Mouse (Mus musculus) midbrain, embryonic 14.5 days (tissue): ENCODE data around the gene Ccnq. TPM values are rescaled to one million over a fixed set of nuclear protein-coding genes. Genes with fewer than 3 reads are reported as not detected.
"Not testable (repeated sequence)": the region's sequence is repeated elsewhere in the genome, so short reads cannot be mapped to it uniquely, and the experiment has no call there.

ENCODE experiments used
- ATAC-seq: fragments of 200-750 bp; cut with Nextera tagmentation; 2 replicates; pipeline ENCODE4 v1.8.0; 2017; ENCODE audit warnings: moderate number of reproducible peaks, moderate library complexity; ENCODE audit not compliant: low FRiP score, low TSS enrichment
- DNase-seq: peaks from one replicate; pipeline ENCODE4 v3.0.0-alpha.2; 2015
- H3K27ac ChIP-seq: fragments of 300-500 bp; sonication (generic); replicated peaks from 2 replicates; pipeline ENCODE4 v1.5.1; 2014; ENCODE audit warnings: mild to moderate bottlenecking, low read depth, low read length, moderate library complexity
- H3K27me3 ChIP-seq: fragments of 300-500 bp; sonication (generic); 2 replicates; pipeline ENCODE4 v1.6.1; 2014; ENCODE audit warnings: low read length, control low read depth, mixed read lengths; ENCODE audit not compliant: control insufficient read depth, insufficient read depth
- H3K36me3 ChIP-seq: fragments of 300-500 bp; sonication (generic); 2 replicates; pipeline ENCODE4 v1.6.1; 2014; ENCODE audit warnings: low read length, control low read depth; ENCODE audit not compliant: control insufficient read depth, insufficient read depth
- H3K4me1 ChIP-seq: fragments of 300-500 bp; sonication (generic); 2 replicates; pipeline ENCODE4 v1.6.1; 2014; ENCODE audit warnings: mild to moderate bottlenecking, antibody characterized with exemption, low read length, control low read depth; ENCODE audit not compliant: control insufficient read depth, insufficient read depth
- H3K4me2 ChIP-seq: fragments of 300-500 bp; sonication (generic); 2 replicates; pipeline ENCODE4 v1.6.1; 2014; ENCODE audit warnings: mild to moderate bottlenecking, low read length, moderate library complexity
- H3K4me3 ChIP-seq: fragments of 300-500 bp; sonication (generic); replicated peaks from 2 replicates; pipeline ENCODE4 v1.5.1; 2014; ENCODE audit warnings: low read depth, low read length
- H3K9ac ChIP-seq: fragments of 300-500 bp; sonication (generic); replicated peaks from 2 replicates; pipeline ENCODE4 v1.6.1; 2014; ENCODE audit warnings: mild to moderate bottlenecking, low read length, moderate library complexity
- H3K9me3 ChIP-seq: fragments of 300-500 bp; sonication (generic); 2 replicates; pipeline ENCODE4 v1.6.1; 2016; ENCODE audit warnings: low read length, control low read depth, mixed read lengths; ENCODE audit not compliant: control insufficient read depth
- WGBS: fragments of 180-500 bp; shearing (Covaris S2); extraction: QIAGEN DNeasy Blood & Tissue Kit; methylation state at CpG from one replicate; pipeline ENCODE4 v1.1.7; 2014; 5-methylcytosine and 5-hydroxymethylcytosine counted together
- polyA plus RNA-seq: library from polyadenylated mRNA; unstranded; fragments of >200 nt; fragmentation: Nextera tagmentation; extraction: Ambion mirVana; gene quantifications from 2 replicates; pipeline ENCODE4 v1.2.1, GENCODE M21; 2014

Ccnq gene
- polyA plus RNA-seq, 1 experiment from 2014 or later, result 34.9 TPM

DNA sequence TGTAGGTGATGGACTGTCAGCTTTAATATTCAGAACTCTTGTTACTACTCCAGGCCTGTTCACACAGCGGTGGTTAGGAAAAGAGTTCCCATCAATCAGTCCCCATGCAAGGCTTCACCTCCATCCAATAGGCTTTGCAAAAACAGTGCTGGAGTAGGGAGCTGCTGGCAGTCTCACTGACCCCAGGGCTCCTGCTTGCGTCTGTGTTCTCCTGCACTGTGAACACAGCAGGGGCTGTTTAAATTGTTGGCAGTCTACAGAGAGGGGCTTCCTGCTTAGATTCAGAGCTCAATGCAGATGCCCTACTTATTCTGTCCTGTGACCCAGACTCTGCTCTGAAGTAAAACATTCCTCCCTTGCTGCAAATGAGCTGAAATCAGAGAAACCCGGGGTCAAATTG, 17.2 kb upstream of the Ccnq start:
- H3K4me3 ChIP-seq, result no peak overlapping the region
- H3K9ac ChIP-seq, result no peak overlapping the region
- DNase-seq (no peak), ATAC-seq (no peak)
- H3K4me1 ChIP-seq, result no peaks in the 10 kb centered on the region
- WGBS, result 35% methylated on average over 3 of the region's 3 CpGs
- no peak overlapping the region for H3K27ac ChIP-seq
- no peaks in the 10 kb centered on the region for H3K9me3 ChIP-seq
- no peaks in the 10 kb centered on the region for H3K36me3 ChIP-seq
- no peaks in the 10 kb centered on the region for H3K27me3 ChIP-seq
- no peak overlapping the region for H3K4me2 ChIP-seq

GRCm38 (mm10) chr11:78766069-78766830, 14.7 kb upstream of the Ccnq start:
- no peak overlapping the region for H3K27ac ChIP-seq
- DNase-seq, result no peak
- H3K9ac ChIP-seq, result no peak overlapping the region
- H3K36me3 ChIP-seq, result no peaks in the 10 kb centered on the region
- no peak overlapping the region for H3K4me2 ChIP-seq
- H3K4me1 ChIP-seq, result peaks cover 15% of the 10 kb centered on the region; the same call in 1 of the 2 replicates
- H3K4me3 ChIP-seq, result no peak overlapping the region
- 87% methylated on average over 6 of the region's 6 CpGs for WGBS
- no peak for ATAC-seq
- H3K27me3 ChIP-seq, result no peaks in the 10 kb centered on the region
- H3K9me3 ChIP-seq, result no peaks in the 10 kb centered on the region

- Histone ChIP-seq H3K27ac (no peak overlapping the region), H3K27me3 (no peaks in the 10 kb centered on the region), H3K4me3 (no peak overlapping the region), H3K9me3 (no peaks in the 10 kb centered on the region), H3K36me3 (no peaks in the 10 kb centered on the region), H3K4me2 (no peak overlapping the region), H3K4me1 (peaks cover 19% of the 10 kb centered on the region; the same call in 1 of the 2 replicates), H3K9ac (no peak overlapping the region)
- DNase-seq (no peak), ATAC-seq (no peak)
- WGBS, result 85% methylated on average over 6 of the region's 6 CpGs
Measured at GRCm38 (mm10) chr11:78764820-78765219, 13.3 kb upstream of the Ccnq start.

DNA sequence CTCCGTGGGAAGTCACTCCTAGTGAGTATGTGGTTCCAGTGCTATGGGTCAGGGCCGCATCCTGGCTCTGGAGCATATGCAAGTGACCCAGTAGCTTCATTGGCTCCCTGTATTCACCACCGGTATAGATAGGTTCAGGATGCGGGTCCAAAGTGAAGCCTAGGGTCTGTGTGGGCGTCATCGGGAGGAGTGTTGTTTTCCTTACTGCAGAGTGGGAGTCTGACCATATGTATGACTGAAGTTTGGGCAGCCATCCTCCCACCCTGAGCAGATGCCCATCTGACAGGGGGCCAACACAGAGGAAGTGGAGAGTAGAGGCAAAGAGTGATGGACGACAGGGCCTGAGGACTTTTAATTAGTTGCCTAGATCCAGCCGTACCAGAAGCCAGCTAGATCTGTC, 12.8 kb upstream of the Ccnq start:
- Histone ChIP-seq H3K36me3 (no peaks in the 10 kb centered on the region), H3K4me3 (no peak overlapping the region), H3K27ac (no peak overlapping the region), H3K4me2 (no peak overlapping the region), H3K27me3 (no peaks in the 10 kb centered on the region), H3K4me1 (peaks cover 19% of the 10 kb centered on the region; the same call in 1 of the 2 replicates), H3K9me3 (no peaks in the 10 kb centered on the region), H3K9ac (no peak overlapping the region)
- WGBS, result 79% methylated on average over 8 of the region's 8 CpGs
- ATAC-seq (no peak), DNase-seq (no peak)

- Histone ChIP-seq H3K9me3 (no peaks in the 10 kb centered on the region), H3K36me3 (no peaks in the 10 kb centered on the region), H3K27ac (peak overlapping the region; percentile 13; the same call in 1 of the 2 replicates), H3K4me1 (peaks cover 19% of the 10 kb centered on the region; the same call in 1 of the 2 replicates), H3K4me2 (no peak overlapping the region), H3K4me3 (no peak overlapping the region), H3K27me3 (no peaks in the 10 kb centered on the region), H3K9ac (no peak overlapping the region)
- WGBS, result 8% methylated on average over 5 of the region's 5 CpGs
- DNase-seq (peak; percentile 57), ATAC-seq (no peak)
Measured at GRCm38 (mm10) chr11:78762201-78762600, 10.7 kb upstream of the Ccnq start.

DNA sequence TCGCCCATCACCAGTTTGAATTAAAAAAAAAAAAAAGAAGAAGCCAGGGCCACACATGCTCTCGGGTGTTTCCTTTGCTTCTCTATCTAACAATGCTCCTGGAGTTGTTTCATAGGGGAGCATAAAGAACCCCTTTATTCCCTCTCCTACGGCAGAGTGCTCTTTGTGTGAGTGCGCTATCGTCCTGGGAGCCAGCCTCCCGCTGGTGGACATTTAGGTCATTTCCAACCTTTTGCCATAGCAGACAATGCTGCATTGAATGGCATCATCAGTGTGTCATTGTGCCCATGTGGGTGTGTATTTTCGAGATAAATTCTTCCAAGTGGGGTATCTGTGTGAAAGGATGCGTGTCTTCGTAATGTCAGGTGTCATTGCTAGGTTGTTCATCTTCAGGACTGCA, 9.6 kb upstream of the Ccnq start:
- Histone ChIP-seq H3K27ac (no peak overlapping the region), H3K4me2 (no peak overlapping the region), H3K27me3 (no peaks in the 10 kb centered on the region), H3K9ac (no peak overlapping the region), H3K36me3 (no peaks in the 10 kb centered on the region), H3K9me3 (no peaks in the 10 kb centered on the region), H3K4me3 (no peak overlapping the region), H3K4me1 (peaks cover 19% of the 10 kb centered on the region; the same call in 1 of the 2 replicates)
- 42% methylated on average over 9 of the region's 9 CpGs for WGBS
- no peak for DNase-seq
- ATAC-seq, result no peak

- Histone ChIP-seq H3K4me2 (no peak overlapping the region), H3K36me3 (no peaks in the 10 kb centered on the region), H3K4me3 (no peak overlapping the region), H3K27me3 (no peaks in the 10 kb centered on the region), H3K27ac (no peak overlapping the region), H3K9ac (no peak overlapping the region), H3K9me3 (no peaks in the 10 kb centered on the region), H3K4me1 (peaks cover 8% of the 10 kb centered on the region)
- DNase-seq, result no peak
- 64% methylated on average over 1 of the region's 1 CpGs for WGBS
- ATAC-seq, result no peak
Measured at GRCm38 (mm10) chr11:78755299-78755698, 3.8 kb upstream of the Ccnq start.

DNA sequence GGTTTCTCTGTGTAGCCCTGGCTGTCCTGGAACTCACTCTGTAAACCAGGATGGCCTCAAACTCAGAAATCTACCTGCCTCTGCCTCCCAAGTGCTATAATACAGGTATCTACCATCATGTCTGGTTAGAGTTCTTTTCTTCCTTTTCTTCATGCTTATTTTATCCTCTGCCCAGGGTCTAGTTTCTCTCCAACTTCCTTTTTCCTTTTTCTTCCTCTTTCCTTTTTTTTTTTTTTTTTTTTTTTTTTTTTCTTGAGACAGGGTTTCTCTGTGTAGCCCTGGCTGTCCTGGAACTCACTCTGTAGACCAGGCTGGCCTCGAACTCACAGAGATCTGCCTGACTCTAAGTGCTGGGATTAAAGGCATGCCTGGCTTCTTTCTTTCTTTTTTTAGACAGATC, 2.6 kb upstream of the Ccnq start:
- H3K27me3 ChIP-seq, H3K9ac ChIP-seq, H3K27ac ChIP-seq, H3K9me3 ChIP-seq, H3K4me3 ChIP-seq, H3K36me3 ChIP-seq, H3K4me1 ChIP-seq, DNase-seq, H3K4me2 ChIP-seq, ATAC-seq: not testable (repeated sequence)
- WGBS, result 87% methylated on average over 1 of the region's 1 CpGs

GRCm38 (mm10) chr11:78753183-78753582, 1.7 kb upstream of the Ccnq start:
- no peak for DNase-seq
- H3K9me3 ChIP-seq, result no peaks in the 10 kb centered on the region
- no peak overlapping the region for H3K27ac ChIP-seq
- WGBS, result 90% methylated on average over 1 of the region's 1 CpGs
- H3K4me2 ChIP-seq, result no peak overlapping the region
- no peak for ATAC-seq
- H3K4me3 ChIP-seq, result no peak overlapping the region
- peaks cover 8% of the 10 kb centered on the region for H3K4me1 ChIP-seq
- H3K36me3 ChIP-seq, result no peaks in the 10 kb centered on the region
- no peaks in the 10 kb centered on the region for H3K27me3 ChIP-seq
- H3K9ac ChIP-seq, result no peak overlapping the region
